Mouse (Mus musculus) urinary bladder, adult 2 months (tissue): ENCODE measurements at regions not wholly inside any gene's neighbourhood (a gene's known extent, or its start where the extent isn't known, plus 50 kb on each side); places are given as distances from the start of the nearest gene placed in this dataset.
A peak's percentile ranks its signal among the peaks of the same experiment; 100 is the strongest.
"Not testable (repeated sequence)": the region's sequence is repeated elsewhere in the genome, so short reads cannot be mapped to it uniquely, and the experiment has no call there.

ENCODE experiments used
- DNase-seq: peaks from one replicate; pipeline ENCODE4 v3.0.0; 2022; ENCODE audit warnings: low spot score

- DNase-seq, result no peak
These were observed 115.2 kb upstream of the Shb start for GRCm38 (mm10) chr4:45647514-45647913.

- no peak for DNase-seq
These were observed 110.3 kb upstream of the Shb start for GRCm38 (mm10) chr4:45642604-45643003.

GRCm38 (mm10) chr4:45641272-45641671 lies 109.0 kb upstream of the Shb start:
- DNase-seq, result no peak

GRCm38 (mm10) chr4:45640713-45641112 lies 108.4 kb upstream of the Shb start:
- no peak for DNase-seq

- DNase-seq, result no peak
These were observed 107.2 kb upstream of the Shb start for GRCm38 (mm10) chr4:45639397-45640034.

GRCm38 (mm10) chr4:45638411-45638810 lies 106.1 kb upstream of the Shb start:
- DNase-seq, result no peak

GRCm38 (mm10) chr4:45631276-45632045 lies 99.2 kb upstream of the Shb start:
- no peak for DNase-seq

GRCm38 (mm10) chr4:45625633-45626032 lies 93.4 kb upstream of the Shb start:
- no peak for DNase-seq

GRCm38 (mm10) chr4:45622017-45622416 lies 89.7 kb upstream of the Shb start:
- DNase-seq, result no peak

- no peak for DNase-seq
These were observed 84.9 kb upstream of the Shb start for GRCm38 (mm10) chr4:45617126-45617525.

GRCm38 (mm10) chr4:45613498-45613897 lies 81.2 kb upstream of the Shb start:
- DNase-seq, result not testable (repeated sequence)

GRCm38 (mm10) chr4:45612132-45612531 lies 79.9 kb upstream of the Shb start:
- DNase-seq, result peak; percentile 39

- no peak for DNase-seq
These were observed 78.7 kb upstream of the Shb start for GRCm38 (mm10) chr4:45610937-45611336.

- DNase-seq, result no peak
These were observed 74.3 kb upstream of the Shb start for GRCm38 (mm10) chr4:45606578-45606977.

- DNase-seq, result no peak
These were observed 73.4 kb upstream of the Shb start for GRCm38 (mm10) chr4:45605681-45606080.

- DNase-seq, result no peak
These were observed 72.1 kb upstream of the Shb start for GRCm38 (mm10) chr4:45604271-45604800.

GRCm38 (mm10) chr4:45600520-45600919 lies 68.2 kb upstream of the Shb start:
- DNase-seq, result no peak

- DNase-seq, result no peak
These were observed 61.2 kb upstream of the Shb start for GRCm38 (mm10) chr4:45593435-45593991.

- DNase-seq, result no peak
These were observed 60.5 kb upstream of the Shb start for GRCm38 (mm10) chr4:45592766-45593165.

- no peak for DNase-seq
These were observed 59.4 kb upstream of the Shb start for GRCm38 (mm10) chr4:45591405-45592315.

GRCm38 (mm10) chr4:45590836-45591235 lies 58.6 kb upstream of the Shb start:
- no peak for DNase-seq

- no peak for DNase-seq
These were observed 56.1 kb upstream of the Shb start for GRCm38 (mm10) chr4:45588322-45588721.
